Mouse (Mus musculus): ENCODE data around the gene Tmem88.

Gene Tmem88

GRCm38 (mm10) chr11:69382478-69383105 is 15.4 kb downstream of the Tmem88 start:
- no peak for DNase-seq (ENCODE audit: extremely low spot score)

DNA sequence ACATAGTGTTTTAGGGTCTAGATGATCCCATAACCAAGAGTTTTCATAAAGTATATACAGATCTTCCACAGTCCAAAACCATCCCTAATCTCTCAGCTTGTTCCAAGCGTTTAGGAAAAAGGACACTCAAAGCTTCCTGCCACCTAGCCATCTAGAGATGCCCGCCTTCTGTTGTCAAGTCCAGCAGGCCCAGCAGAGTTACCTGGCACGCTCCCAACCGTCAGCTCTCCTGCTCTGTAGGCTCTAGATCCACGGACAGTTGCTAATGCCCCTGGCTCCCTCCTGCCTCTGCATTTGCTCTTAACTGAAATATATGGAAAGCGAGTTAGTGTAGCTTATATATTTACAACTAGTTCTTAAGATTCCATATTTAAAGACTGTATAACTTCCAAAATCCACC is 16.7 kb downstream of the Tmem88 start:
- DNase-seq (ENCODE audit: extremely low spot score): no peak

DNA sequence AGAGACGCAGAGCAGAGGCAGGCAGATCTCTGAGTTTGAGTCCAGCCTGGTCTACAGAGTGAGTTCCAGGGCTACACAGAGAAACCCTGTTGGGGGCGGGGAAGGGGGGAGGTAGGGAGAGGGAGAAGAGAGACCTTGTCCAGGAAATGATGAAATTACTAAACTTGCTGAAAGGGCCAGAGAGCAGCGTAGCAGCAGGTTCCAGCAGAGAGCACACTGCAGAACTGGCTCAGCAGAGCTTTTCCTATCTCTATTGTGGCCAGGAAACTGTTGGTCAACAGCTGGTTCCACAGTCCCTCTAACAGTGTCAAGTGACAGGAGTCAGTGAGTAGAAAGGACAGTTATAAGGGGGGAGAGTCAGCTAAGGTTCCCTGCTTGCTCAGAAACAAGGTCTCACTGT is 18.4 kb downstream of the Tmem88 start:
- no peak for DNase-seq (ENCODE audit: extremely low spot score)

- no peak for DNase-seq (ENCODE audit: extremely low spot score)
Observed at GRCm38 (mm10) chr11:69377766-69378165, 20.3 kb downstream of the Tmem88 start.

GRCm38 (mm10) chr11:69375646-69376045 is 22.4 kb downstream of the Tmem88 start:
- no peak for DNase-seq (ENCODE audit: extremely low spot score)

GRCm38 (mm10) chr11:69373223-69373965 is 24.6 kb downstream of the Tmem88 start:
- DNase-seq (ENCODE audit: extremely low spot score): no peak

DNA sequence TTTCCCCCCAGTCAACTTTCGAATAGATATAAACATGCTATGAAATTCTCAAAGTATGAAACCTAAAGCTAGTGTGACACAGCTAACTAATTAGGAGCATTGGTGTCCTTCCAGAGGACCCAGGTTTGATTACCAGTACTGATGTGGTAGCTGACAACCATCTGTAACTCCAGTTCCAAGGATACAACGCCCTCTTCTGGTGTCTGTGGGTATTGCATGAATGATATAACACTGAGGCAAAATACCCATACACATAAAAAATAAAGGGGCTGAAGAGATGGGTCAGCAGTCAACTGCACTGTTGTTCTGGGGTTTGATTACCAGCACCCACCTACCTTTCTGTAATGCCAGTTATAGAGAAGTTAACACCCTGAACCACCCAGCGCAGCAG is 25.3 kb downstream of the Tmem88 start:
- DNase-seq (ENCODE audit: extremely low spot score): no peak

DNA sequence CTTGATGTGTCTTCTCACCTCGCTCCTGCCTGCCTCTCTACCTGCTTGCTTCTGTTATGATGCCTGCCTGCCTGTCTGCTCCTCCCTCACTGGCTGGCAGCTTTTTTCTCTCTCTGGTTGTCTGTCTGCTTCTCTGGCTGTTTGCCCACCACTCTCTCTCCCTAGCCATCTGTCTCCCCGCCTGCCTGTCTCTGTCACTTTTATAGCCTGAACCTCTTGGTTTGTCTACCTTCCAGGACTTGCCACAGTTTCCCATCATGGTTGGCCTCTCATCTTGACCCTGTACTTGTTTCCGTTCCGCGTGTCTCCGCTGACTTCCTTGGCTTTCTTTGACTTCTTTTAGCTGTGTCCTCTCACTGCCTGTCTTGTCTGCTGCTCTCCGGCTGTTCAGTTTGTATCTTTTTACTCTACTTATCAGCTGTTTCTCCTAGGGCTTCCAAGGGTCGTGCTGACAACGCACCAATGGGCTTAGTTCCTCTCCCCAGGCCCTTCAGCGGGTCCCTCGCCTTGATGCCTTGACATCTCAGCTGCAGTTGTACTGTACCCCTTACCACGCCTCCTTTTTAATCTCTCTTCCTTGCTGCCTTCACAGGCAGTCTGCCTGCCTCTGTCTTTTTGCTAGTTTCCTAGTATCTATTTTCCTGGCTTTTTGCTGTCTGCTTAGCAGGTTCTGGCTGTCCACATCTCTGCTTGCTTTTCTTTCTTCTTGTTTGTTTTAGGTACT is 25.8 kb downstream of the Tmem88 start:
- DNase-seq (ENCODE audit: extremely low spot score): peak; percentile 26

DNA sequence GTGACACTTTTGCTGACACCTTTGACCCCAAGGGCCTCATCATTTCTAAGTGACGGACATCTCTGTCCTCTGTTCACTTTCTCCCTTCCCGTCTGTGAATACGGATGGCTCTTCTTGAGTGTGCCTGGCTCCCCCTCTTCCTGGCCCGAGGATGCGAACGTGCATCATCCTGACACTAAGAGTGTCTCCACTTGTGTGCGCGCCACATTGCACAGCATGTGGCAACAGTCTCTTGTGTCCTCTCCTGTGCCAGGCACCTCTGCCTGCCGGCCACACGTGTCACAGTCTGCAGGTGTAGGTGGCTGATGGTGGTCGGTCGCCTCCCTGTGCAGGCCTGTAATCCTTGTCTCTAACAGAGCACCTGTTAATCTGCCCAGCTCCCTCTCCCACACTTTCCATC is 26.4 kb downstream of the Tmem88 start:
- peak; percentile 40 for DNase-seq (ENCODE audit: extremely low spot score)

- DNase-seq (ENCODE audit: extremely low spot score): peak; percentile 37
Observed at GRCm38 (mm10) chr11:69370817-69371215, 27.2 kb downstream of the Tmem88 start.

DNA sequence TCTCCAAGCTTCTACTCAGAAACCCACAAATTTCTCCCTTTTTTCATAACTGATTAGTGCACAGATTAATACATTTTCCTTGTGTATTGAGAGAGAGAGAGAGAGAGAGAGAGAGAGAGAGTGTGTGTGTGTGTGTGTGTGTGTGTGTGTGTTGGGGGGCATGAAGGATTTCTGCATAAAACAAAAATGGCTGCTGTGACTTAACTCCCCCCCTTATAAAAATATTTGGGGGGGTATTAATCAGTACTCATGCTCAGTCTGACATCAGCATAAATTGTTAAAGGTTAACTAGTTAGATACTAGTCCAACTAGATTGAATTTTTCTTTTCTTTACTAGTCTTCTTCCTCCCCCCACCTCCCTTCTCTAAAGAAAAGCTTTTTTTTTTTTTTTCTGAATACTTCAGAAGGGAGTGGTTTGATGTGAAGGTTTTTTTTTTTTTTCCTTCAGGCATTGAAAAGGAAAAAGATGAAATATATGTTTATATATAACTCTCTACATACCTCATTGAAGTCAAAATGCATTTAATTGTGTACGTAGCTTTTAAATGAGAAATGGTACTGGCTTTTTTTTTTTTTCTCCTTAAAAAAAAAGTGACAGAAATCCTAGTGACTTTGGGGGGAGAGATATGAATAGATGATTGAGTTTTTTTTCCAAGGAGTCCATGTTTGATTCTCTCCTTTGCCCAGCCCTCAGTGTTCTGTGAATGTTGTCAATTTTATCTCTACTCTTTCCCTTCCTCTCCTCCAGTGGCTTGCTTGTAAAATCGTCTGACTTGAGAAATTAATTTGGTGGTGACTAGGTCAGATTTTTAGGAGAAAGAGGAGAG is 27.8 kb downstream of the Tmem88 start:
- DNase-seq (ENCODE audit: extremely low spot score): no peak

- peak; percentile 60 for DNase-seq (ENCODE audit: extremely low spot score)
Observed at GRCm38 (mm10) chr11:69369215-69369989, 28.6 kb downstream of the Tmem88 start, which contains the start of gene Chd3. Gene Chd3, minus strand, starts transcription at chr11:69369406.

DNA sequence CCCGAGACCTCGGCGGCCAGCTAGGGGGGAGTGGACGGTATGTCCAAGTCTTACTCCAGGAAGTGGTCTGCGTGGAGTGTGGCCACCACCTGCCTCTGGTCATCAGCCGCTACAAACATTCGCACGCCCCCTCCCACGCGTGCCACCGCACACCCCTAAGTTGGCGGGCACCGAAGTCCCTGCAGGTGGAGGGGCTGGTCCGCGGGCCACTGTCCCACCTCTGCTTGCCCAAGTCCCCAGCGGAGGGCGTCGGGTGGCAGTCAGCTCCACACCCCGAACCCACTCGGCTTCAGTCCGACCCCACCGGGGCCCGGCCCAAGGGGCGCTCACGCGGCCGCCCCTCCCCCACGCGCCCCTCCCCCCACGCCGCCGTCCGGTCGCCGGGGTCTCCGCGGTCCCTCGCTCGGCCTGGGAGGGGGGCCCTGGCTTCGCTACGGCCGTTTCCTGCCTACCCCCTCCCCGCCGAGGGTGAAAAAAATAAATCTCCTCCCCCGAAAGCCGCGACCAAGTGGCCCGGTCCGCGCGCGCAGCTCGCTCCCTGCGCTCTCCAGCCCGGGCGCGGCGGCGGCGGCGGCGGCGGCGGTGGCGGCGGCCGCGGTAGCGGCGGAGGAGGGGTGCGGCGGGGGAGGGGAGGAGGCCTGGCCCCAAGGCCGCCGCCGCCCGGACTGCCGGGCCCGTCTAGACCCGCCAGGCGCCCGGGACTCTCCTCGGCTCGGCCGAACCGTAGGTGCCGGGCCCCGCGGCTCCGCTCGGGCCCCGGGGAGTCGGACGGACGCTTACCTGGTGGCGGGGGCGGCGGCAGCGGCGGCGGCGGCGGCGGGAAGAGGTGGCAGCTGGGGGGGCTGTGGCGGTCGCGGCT is 29.4 kb downstream of the Tmem88 start:
- peak; percentile 76 for DNase-seq (ENCODE audit: extremely low spot score)

- no peak for DNase-seq (ENCODE audit: extremely low spot score)
Observed at GRCm38 (mm10) chr11:69367616-69368355, 30.2 kb downstream of the Tmem88 start.

GRCm38 (mm10) chr11:69366855-69367615 is 31.0 kb downstream of the Tmem88 start:
- DNase-seq (ENCODE audit: extremely low spot score): peak; percentile 48

GRCm38 (mm10) chr11:69366157-69366854 is 31.7 kb downstream of the Tmem88 start:
- peak; percentile 87 for DNase-seq (ENCODE audit: extremely low spot score)

DNA sequence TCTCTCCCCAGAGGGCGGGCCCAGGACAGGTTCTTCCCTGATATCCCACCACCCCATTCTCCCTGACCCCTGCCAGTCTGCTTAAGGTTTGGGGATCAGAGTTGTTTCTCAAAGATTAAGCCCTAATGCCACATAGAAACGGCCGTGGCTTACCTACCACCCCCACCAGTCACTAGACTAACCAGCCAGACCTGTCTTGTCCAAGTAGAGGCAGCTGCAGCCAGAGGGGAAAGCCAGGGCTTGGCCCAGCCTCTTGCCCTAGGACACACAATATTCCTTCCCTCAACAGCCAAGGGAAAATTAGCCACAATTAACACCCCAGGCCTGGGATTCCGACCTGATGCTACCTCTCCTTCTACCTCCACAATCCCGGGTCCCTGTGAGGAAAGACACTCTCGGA is 32.3 kb downstream of the Tmem88 start:
- peak; percentile 43 for DNase-seq (ENCODE audit: extremely low spot score)

DNA sequence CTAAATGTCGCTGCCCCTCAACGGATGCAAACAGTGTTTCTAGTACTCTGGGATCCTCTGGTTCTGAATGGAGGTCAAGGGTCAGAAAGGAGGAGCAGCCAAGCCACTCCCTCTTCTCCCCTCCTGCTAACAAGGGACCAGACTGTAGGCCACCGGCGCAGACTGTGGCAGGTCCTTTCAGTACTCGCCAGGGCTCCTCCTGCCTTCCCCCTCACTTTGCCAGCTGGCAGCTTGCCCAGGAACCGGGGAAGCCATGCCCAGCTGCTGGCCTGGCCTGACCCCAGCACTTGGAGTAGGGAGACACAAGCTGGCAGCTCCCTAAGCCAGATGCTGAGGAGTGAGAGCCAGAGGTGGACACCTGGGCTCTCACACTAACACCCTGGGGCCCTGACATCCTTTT is 33.1 kb downstream of the Tmem88 start:
- DNase-seq (ENCODE audit: extremely low spot score): peak; percentile 65
